Comparison of ENCODE assay signal across 22 mouse cellular contexts in the genomic region with DNA sequence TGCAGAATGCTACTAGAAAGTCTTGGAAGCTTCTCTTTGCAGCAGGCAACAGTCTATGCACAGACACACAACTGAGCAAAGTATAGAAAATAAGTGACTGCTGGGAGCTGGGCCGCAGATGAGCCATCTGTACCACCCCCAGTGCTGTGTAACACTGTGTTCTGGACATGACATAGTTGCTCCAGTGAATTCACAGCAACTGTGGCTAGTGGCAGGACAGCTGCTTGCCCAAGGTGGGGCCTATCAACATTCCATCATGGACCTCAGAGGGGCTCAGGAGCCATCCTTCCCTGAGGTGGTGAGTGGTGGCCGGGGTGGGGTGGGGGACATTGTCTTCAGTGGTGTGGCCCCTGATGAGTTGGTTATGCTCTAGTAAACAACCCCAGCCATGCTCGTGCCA.
DNase-seq lines count a peak whose midpoint lies in the region; ATAC-seq lines count a peak whose summit lies in the region.
"Had no signal": no experiment of that assay in that cellular context is flagged by ENCODE, and none has a peak within 500 bp of the region (broad histone marks: within the 10 kb centered on the region; RNA-seq: fewer than 3 reads in every experiment).

No protein-coding gene starts in this region.

- 69% methylated on average over 3 of the region's 3 CpGs for WGBS in heart, embryonic 13.5 days
- WGBS in kidney, embryonic 14.5 days = 41% methylated on average over 3 of the region's 3 CpGs
- 69% methylated on average over 3 of the region's 3 CpGs for WGBS in lung, embryonic 16.5 days

- H3K4me3 ChIP-seq in heart, embryonic 13.5 days = no peak overlapping the region
- no peak overlapping the region for H3K4me3 ChIP-seq in kidney, embryonic 14.5 days (ENCODE audit: low read length)
- H3K4me3 ChIP-seq in lung, embryonic 16.5 days (ENCODE audit: low read length) = no peak overlapping the region
- H3K4me3 ChIP-seq: forebrain, embryonic 13.5 days; layer of hippocampus, adult 2 months; left cerebral cortex, adult 2 months; limb, embryonic 12.5 days; liver, embryonic 15.5 days; midbrain, embryonic 10.5 days; midbrain, embryonic 15.5 days had no signal

- H3K9ac ChIP-seq in heart, embryonic 13.5 days = no peak overlapping the region
- H3K9ac ChIP-seq in kidney, embryonic 14.5 days (ENCODE audit: low read depth, low read length) = no peak overlapping the region
- H3K9ac ChIP-seq in lung, embryonic 16.5 days (ENCODE audit: low read length) = no peak overlapping the region
- H3K9ac ChIP-seq: forebrain, embryonic 13.5 days; hindbrain, embryonic 14.5 days; limb, embryonic 12.5 days; liver, embryonic 15.5 days; midbrain, embryonic 15.5 days had no signal

- no peak for ATAC-seq in heart, embryonic 13.5 days (ENCODE audit: extremely low read depth, insufficient number of reproducible peaks, low FRiP score, low TSS enrichment)
- peak; percentile 51; the same call in 1 of the 2 replicates for ATAC-seq in kidney, embryonic 14.5 days (ENCODE audit: low FRiP score, low TSS enrichment)
- ATAC-seq in lung, embryonic 16.5 days (ENCODE audit: low read depth) = no peak; the same call in 1 of the 2 replicates
- ATAC-seq: activated CD4-positive, CD25-positive, alpha-beta regulatory T cell, adult 4 months; forebrain, embryonic 13.5 days; midbrain, embryonic 15.5 days had no signal

- peaks cover 41% of the 10 kb centered on the region for H3K27me3 ChIP-seq in heart, embryonic 13.5 days (replicated peaks)
- peaks cover 3% of the 10 kb centered on the region; the same call in 1 of the 2 replicates for H3K27me3 ChIP-seq in kidney, embryonic 14.5 days (ENCODE audit: control insufficient read depth, insufficient read depth, low read length)
- H3K27me3 ChIP-seq in lung, embryonic 16.5 days (ENCODE audit: control insufficient read depth, insufficient read depth, low read depth, low read length) = no peaks in the 10 kb centered on the region
- H3K27me3 ChIP-seq: forebrain, embryonic 13.5 days; midbrain, embryonic 15.5 days had no signal

- H3K4me2 ChIP-seq in heart, embryonic 13.5 days = no peak overlapping the region
- H3K4me2 ChIP-seq in kidney, embryonic 14.5 days (replicated peaks; ENCODE audit: low read depth, low read length) = no peak overlapping the region
- H3K4me2 ChIP-seq in lung, embryonic 16.5 days (ENCODE audit: low read depth, low read length) = no peak overlapping the region
- H3K4me2 ChIP-seq: forebrain, embryonic 13.5 days; hindbrain, embryonic 14.5 days; limb, embryonic 12.5 days; liver, embryonic 15.5 days; midbrain, embryonic 15.5 days had no signal

- DNase-seq in heart, postnatal 25 days (ENCODE audit: low spot score) = no peak
- DNase-seq in kidney, postnatal 4 days = no peak
- DNase-seq in lung, adult 18-20 months = no peak
- DNase-seq in adrenal gland, postnatal 10 days = no peak
- DNase-seq: cerebellum, adult 2 months; cerebellum, postnatal 14 days; kidney, adult 18-20 months; right cerebral cortex, postnatal 25 days; thymus, adult 18-20 months; thymus, postnatal 25 days had no signal

- peaks cover 50% of the 10 kb centered on the region for H3K4me1 ChIP-seq in heart, embryonic 13.5 days
- H3K4me1 ChIP-seq in kidney, embryonic 14.5 days (ENCODE audit: control insufficient read depth, insufficient read depth, low read length) = peaks cover 32% of the 10 kb centered on the region
- peaks cover 11% of the 10 kb centered on the region for H3K4me1 ChIP-seq in lung, embryonic 16.5 days (replicated peaks; ENCODE audit: control insufficient read depth, insufficient read depth, low read length)
- H3K4me1 ChIP-seq: midbrain, embryonic 15.5 days had no signal

- H3K9me3 ChIP-seq in heart, embryonic 13.5 days = no peaks in the 10 kb centered on the region
- no peaks in the 10 kb centered on the region for H3K9me3 ChIP-seq in kidney, embryonic 14.5 days (ENCODE audit: control insufficient read depth, low read length)
- no peaks in the 10 kb centered on the region for H3K9me3 ChIP-seq in lung, embryonic 16.5 days (ENCODE audit: control insufficient read depth, low read length)
- H3K9me3 ChIP-seq: forebrain, embryonic 13.5 days; limb, embryonic 12.5 days; liver, embryonic 15.5 days; midbrain, embryonic 10.5 days; midbrain, embryonic 15.5 days had no signal

- intact Hi-C loops in heart, postnatal 25 days (cut with DNase I) = no loop called here

- peak overlapping the region; percentile 34; the same call in 1 of the 2 replicates for H3K27ac ChIP-seq in heart, embryonic 13.5 days (replicated peaks)
- H3K27ac ChIP-seq in kidney, embryonic 14.5 days (ENCODE audit: low read depth, low read length) = no peak overlapping the region
- 0 out of 2 replicates have a peak overlapping the region, but pooled peaks have one; percentile 12 for H3K27ac ChIP-seq in lung, embryonic 16.5 days (ENCODE audit: low read length)
- H3K27ac ChIP-seq: forebrain, embryonic 13.5 days; hindbrain, embryonic 14.5 days; layer of hippocampus, adult 2 months; left cerebral cortex, adult 2 months; limb, embryonic 12.5 days; liver, embryonic 15.5 days; midbrain, embryonic 10.5 days; midbrain, embryonic 15.5 days had no signal

- H3K36me3 ChIP-seq in heart, embryonic 13.5 days = no peaks in the 10 kb centered on the region
- no peaks in the 10 kb centered on the region for H3K36me3 ChIP-seq in kidney, embryonic 14.5 days (ENCODE audit: control insufficient read depth, insufficient read depth, low read length)
- H3K36me3 ChIP-seq in lung, embryonic 16.5 days (ENCODE audit: control insufficient read depth, insufficient read depth, low read length) = no peaks in the 10 kb centered on the region
- H3K36me3 ChIP-seq: limb, embryonic 12.5 days; liver, embryonic 15.5 days; midbrain, embryonic 10.5 days; midbrain, embryonic 15.5 days had no signal
